Mouse (Mus musculus): Measurements from ENCODE around the gene Trim54. TPM values are rescaled to one million over a fixed set of nuclear protein-coding genes. Genes with fewer than 3 reads are reported as not detected.

Trim54 gene
- polyA plus RNA-seq, 1 experiment from 2014 or later = 0.65 TPM

DNA sequence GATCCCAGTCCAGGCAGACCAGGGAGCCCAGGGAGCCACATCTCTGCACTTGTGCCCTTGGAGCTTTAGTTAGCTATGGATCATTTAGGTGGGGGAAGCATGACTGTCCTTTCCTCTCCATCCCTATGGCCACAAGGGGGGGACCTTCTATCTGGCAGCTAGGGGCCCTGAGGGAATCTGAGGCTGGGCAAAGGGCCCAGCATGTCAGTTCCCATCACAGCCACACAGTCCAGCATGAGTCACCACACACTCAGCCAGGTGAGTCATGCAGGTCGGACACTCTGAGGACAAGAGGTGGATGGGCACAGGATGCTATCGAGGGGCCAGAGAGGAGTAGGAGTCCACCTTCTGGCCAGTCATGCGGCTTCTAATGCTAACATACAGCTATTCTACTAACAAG is 35.2 kb downstream of the Trim54 start:
- H3K27me3 ChIP-seq (ENCODE audit: control insufficient read depth, insufficient read depth, low read length) = no peaks in the 10 kb centered on the region

DNA sequence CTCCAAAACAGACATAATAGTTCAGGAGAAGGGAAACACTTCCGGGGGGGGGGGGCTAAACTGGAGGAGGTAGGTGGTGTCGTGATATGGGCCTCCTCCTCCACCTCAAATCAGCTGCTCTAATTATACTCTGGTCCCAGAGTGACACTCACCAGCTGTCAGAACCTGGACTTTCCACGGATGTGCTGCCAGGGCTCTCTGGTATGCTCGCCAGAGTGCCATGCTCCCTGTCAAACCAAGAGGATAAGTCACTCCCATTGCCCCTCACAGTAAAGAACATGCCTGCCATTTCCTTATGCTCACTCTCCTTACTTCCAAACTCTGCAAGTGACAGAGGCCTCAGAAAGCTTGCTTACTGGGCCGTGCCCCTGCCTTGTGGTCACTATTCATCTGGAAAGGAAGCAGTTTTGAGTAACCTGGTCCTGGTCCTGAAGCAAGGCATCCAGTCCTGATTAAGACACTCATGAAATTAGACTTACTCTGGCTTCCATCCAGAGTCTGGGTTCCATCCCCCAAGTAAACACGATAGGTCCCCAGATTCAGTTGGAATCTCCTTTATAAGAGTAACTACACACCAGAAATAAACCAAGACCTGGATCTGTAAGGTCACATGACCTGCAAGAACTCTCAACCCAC is 37.1 kb downstream of the Trim54 start:
- Histone ChIP-seq H3K4me3 (ENCODE audit: low read depth, low read length) (peak overlapping the region; percentile 51), H3K4me2 (ENCODE audit: low read depth, severe bottlenecking) (peak overlapping the region; percentile 71), H3K9ac (ENCODE audit: low read length) (peak overlapping the region; percentile 58), H3K9me3 (ENCODE audit: control insufficient read depth, low read length) (no peaks in the 10 kb centered on the region), H3K36me3 (ENCODE audit: control insufficient read depth, insufficient read depth, low read length) (peaks cover 4% of the 10 kb centered on the region), H3K27me3 (ENCODE audit: control insufficient read depth, insufficient read depth, low read length) (no peaks in the 10 kb centered on the region), H3K4me1 (ENCODE audit: control insufficient read depth, insufficient read depth, low read length) (0 out of 2 replicates have a peak, but pooled peaks cover 6% of the 10 kb centered on the region), H3K27ac (replicated peaks; ENCODE audit: low read depth, low read length) (no peak overlapping the region)
- ATAC-seq (ENCODE audit: insufficient number of reproducible peaks, low FRiP score, low TSS enrichment, low read depth) = peak; percentile 16
- 34% methylated on average over 6 of the region's 6 CpGs for WGBS
- no peak for DNase-seq (ENCODE audit: low spot score)

More for the DNA sequence above, 35.2 kb downstream of the Trim54 start:
- H3K4me2 ChIP-seq (ENCODE audit: low read depth, severe bottlenecking) = no peak overlapping the region
- WGBS = 92% methylated on average over 3 of the region's 3 CpGs
- no peaks in the 10 kb centered on the region for H3K36me3 ChIP-seq (ENCODE audit: control insufficient read depth, insufficient read depth, low read length)
- 0 out of 2 replicates have a peak, but pooled peaks cover 6% of the 10 kb centered on the region for H3K4me1 ChIP-seq (ENCODE audit: control insufficient read depth, insufficient read depth, low read length)
- no peak overlapping the region for H3K27ac ChIP-seq (replicated peaks; ENCODE audit: low read depth, low read length)
- no peak overlapping the region for H3K4me3 ChIP-seq (ENCODE audit: low read depth, low read length)
- no peak overlapping the region for H3K9ac ChIP-seq (ENCODE audit: low read length)
- H3K9me3 ChIP-seq (ENCODE audit: control insufficient read depth, low read length) = no peaks in the 10 kb centered on the region
- DNase-seq (ENCODE audit: low spot score) (no peak), ATAC-seq (ENCODE audit: insufficient number of reproducible peaks, low FRiP score, low TSS enrichment, low read depth) (no peak)

DNA sequence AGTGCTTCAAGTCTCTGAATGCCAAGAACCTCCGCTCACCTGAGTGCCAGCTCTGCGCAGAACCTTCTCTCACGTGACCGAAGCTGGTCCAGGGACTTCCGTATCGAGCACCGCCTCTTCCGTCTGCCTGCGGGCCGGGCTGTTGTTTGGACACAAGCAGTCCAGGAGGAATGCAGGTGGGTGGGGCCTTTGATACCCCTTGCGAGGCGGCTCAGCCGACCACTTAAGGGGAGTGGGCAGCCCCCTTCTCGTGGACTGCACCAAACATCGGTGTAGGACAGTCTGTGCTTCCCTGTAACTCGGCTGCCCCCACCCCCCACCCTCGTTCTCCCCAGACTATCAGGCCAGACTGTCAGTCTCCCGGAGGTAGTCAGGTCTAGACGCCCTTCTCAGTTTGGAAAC is 37.6 kb downstream of the Trim54 start, which contains the start of gene Mpv17:
TSS of gene Mpv17 (minus strand) at position 100 of the 402 bp plus-strand sequence.
- under 1% methylated on average over 19 of the region's 19 CpGs for WGBS
- H3K9me3 ChIP-seq (ENCODE audit: control insufficient read depth, low read length) = no peaks in the 10 kb centered on the region
- H3K36me3 ChIP-seq (ENCODE audit: control insufficient read depth, insufficient read depth, low read length) = peaks cover 4% of the 10 kb centered on the region
- peak; percentile 88 for DNase-seq (ENCODE audit: low spot score)
- H3K9ac ChIP-seq (ENCODE audit: low read length) = peak within 1 kb of the TSS; percentile 58
- peak within 1 kb of the TSS; percentile 51 for H3K4me3 ChIP-seq (ENCODE audit: low read depth, low read length)
- H3K27me3 ChIP-seq (ENCODE audit: control insufficient read depth, insufficient read depth, low read length) = no peaks in the 10 kb centered on the region
- H3K4me1 ChIP-seq (ENCODE audit: control insufficient read depth, insufficient read depth, low read length) = 0 out of 2 replicates have a peak, but pooled peaks cover 6% of the 10 kb centered on the region
- 0 out of 2 replicates have a peak within 1 kb of the TSS, but pooled peaks have one; percentile 36 for H3K27ac ChIP-seq (replicated peaks; ENCODE audit: low read depth, low read length)
- ATAC-seq (ENCODE audit: insufficient number of reproducible peaks, low FRiP score, low TSS enrichment, low read depth) = peak; percentile 92
- H3K4me2 ChIP-seq (ENCODE audit: low read depth, severe bottlenecking) = peak within 1 kb of the TSS; percentile 71

DNA sequence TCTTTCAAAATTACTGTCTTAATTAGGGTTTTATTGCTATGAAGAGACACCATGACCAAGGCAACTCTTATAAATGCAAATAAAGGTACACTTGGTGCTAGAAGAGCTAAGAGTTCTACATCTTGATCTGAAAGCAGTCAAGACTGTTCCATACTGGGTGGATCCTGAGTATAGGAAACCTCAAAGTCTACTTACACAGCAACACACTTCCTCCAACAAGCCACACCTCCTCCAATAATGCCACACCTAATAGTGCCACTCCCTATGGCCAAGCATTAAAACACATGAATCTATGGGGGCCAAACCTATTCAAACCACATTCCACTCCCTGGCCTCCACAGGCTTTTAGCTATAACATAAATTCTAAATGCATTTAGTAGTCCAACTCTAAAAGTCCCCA is 46.0 kb downstream of the Trim54 start:
- H3K4me1 ChIP-seq (ENCODE audit: control insufficient read depth, insufficient read depth, low read length) = no peaks in the 10 kb centered on the region
- no peak for ATAC-seq (ENCODE audit: insufficient number of reproducible peaks, low FRiP score, low TSS enrichment, low read depth)
- H3K27me3 ChIP-seq (ENCODE audit: control insufficient read depth, insufficient read depth, low read length) = no peaks in the 10 kb centered on the region
- no peak overlapping the region for H3K4me3 ChIP-seq (ENCODE audit: low read depth, low read length)
- DNase-seq (ENCODE audit: low spot score) = no peak
- H3K36me3 ChIP-seq (ENCODE audit: control insufficient read depth, insufficient read depth, low read length) = peaks cover 21% of the 10 kb centered on the region
- no peak overlapping the region for H3K27ac ChIP-seq (replicated peaks; ENCODE audit: low read depth, low read length)
- no peaks in the 10 kb centered on the region for H3K9me3 ChIP-seq (ENCODE audit: control insufficient read depth, low read length)
- no peak overlapping the region for H3K9ac ChIP-seq (ENCODE audit: low read length)
- H3K4me2 ChIP-seq (ENCODE audit: low read depth, severe bottlenecking) = no peak overlapping the region

DNA sequence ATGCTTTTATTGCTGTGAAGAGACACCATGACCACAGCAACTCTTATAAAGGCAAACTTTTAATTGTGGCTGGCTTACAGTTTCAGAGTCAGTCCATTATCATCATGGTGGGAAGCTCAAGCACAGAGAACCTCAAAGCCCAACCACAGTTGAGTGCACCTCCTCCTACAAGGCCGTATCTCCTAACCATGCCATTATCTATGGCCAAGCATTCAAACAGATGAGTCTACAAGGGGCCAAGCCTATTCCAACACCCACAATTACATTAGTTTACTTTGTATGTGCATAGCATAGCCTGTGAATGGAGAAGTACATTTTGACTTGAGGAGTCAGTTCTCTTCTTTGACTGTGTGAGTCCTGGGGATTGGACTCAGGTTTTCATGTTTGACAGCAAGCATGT is 48.4 kb downstream of the Trim54 start:
- Histone ChIP-seq H3K4me3 (ENCODE audit: low read depth, low read length) (no peak overlapping the region), H3K36me3 (ENCODE audit: control insufficient read depth, insufficient read depth, low read length) (peaks cover 26% of the 10 kb centered on the region), H3K27ac (replicated peaks; ENCODE audit: low read depth, low read length) (no peak overlapping the region), H3K4me1 (ENCODE audit: control insufficient read depth, insufficient read depth, low read length) (no peaks in the 10 kb centered on the region), H3K27me3 (ENCODE audit: control insufficient read depth, insufficient read depth, low read length) (no peaks in the 10 kb centered on the region), H3K9ac (ENCODE audit: low read length) (no peak overlapping the region), H3K4me2 (ENCODE audit: low read depth, severe bottlenecking) (no peak overlapping the region), H3K9me3 (ENCODE audit: control insufficient read depth, low read length) (no peaks in the 10 kb centered on the region)
- WGBS = 88% methylated on average over 1 of the region's 1 CpGs
- ATAC-seq (ENCODE audit: insufficient number of reproducible peaks, low FRiP score, low TSS enrichment, low read depth) (no peak), DNase-seq (ENCODE audit: low spot score) (no peak)

DNA sequence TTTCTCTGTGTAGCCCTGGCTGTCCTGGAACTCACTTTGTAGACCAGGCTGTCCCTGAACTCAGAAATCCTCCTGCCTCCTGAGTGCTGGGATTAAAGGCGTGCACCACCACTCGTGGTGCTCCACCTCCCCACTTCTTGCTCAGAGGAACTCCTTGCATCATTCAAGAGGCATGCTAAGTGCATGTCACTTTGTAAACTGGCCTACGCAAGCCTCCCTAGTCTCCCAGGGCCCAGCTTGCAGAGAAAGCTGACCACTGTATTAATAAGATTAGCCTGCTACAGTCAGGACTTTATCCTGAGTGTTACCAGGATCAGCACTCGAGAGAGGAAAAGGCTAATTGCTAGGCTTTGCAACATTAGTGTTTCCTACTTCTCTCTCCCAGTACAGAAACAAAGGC is 52.1 kb downstream of the Trim54 start:
- H3K9me3 ChIP-seq (ENCODE audit: control insufficient read depth, low read length) = no peaks in the 10 kb centered on the region
- H3K36me3 ChIP-seq (ENCODE audit: control insufficient read depth, insufficient read depth, low read length) = peaks cover 32% of the 10 kb centered on the region
- 91% methylated on average over 4 of the region's 4 CpGs for WGBS
- ATAC-seq (ENCODE audit: insufficient number of reproducible peaks, low FRiP score, low TSS enrichment, low read depth) (no peak), DNase-seq (ENCODE audit: low spot score) (no peak)
- H3K4me3 ChIP-seq (ENCODE audit: low read depth, low read length) = no peak overlapping the region
- H3K27ac ChIP-seq (replicated peaks; ENCODE audit: low read depth, low read length) = no peak overlapping the region
- H3K27me3 ChIP-seq (ENCODE audit: control insufficient read depth, insufficient read depth, low read length) = no peaks in the 10 kb centered on the region
- no peak overlapping the region for H3K4me2 ChIP-seq (ENCODE audit: low read depth, severe bottlenecking)
- no peak overlapping the region for H3K9ac ChIP-seq (ENCODE audit: low read length)
- no peaks in the 10 kb centered on the region for H3K4me1 ChIP-seq (ENCODE audit: control insufficient read depth, insufficient read depth, low read length)

DNA sequence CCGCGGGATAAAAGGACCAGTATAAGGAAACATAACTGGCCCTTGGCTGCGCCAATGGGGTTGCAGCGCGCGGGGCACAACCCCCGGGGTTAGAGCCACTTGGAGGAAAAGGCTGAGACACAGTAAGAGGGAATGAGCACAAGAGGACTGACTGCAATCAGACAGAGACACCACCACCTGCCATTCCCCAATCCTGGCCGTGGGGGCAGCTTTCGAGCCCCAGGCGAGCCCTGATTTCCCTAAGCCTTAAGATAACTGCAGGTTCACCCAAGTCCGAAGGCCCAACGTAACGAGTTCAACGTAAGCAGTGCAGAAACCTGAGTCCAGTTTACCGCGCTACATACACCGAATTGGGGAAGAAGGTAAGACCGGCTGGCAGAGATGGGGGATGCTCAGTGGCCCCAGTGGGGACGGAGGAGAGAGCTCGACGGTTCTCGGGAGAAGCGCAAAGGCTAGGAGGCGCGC is 62.8 kb downstream of the Trim54 start:
- peak; percentile 70; the same call in 1 of the 2 replicates for ATAC-seq (ENCODE audit: insufficient number of reproducible peaks, low FRiP score, low TSS enrichment, low read depth)
- WGBS = under 1% methylated on average over 25 of the region's 25 CpGs
- H3K36me3 ChIP-seq (ENCODE audit: control insufficient read depth, insufficient read depth, low read length) = no peaks in the 10 kb centered on the region; the same call in 1 of the 2 replicates

DNA sequence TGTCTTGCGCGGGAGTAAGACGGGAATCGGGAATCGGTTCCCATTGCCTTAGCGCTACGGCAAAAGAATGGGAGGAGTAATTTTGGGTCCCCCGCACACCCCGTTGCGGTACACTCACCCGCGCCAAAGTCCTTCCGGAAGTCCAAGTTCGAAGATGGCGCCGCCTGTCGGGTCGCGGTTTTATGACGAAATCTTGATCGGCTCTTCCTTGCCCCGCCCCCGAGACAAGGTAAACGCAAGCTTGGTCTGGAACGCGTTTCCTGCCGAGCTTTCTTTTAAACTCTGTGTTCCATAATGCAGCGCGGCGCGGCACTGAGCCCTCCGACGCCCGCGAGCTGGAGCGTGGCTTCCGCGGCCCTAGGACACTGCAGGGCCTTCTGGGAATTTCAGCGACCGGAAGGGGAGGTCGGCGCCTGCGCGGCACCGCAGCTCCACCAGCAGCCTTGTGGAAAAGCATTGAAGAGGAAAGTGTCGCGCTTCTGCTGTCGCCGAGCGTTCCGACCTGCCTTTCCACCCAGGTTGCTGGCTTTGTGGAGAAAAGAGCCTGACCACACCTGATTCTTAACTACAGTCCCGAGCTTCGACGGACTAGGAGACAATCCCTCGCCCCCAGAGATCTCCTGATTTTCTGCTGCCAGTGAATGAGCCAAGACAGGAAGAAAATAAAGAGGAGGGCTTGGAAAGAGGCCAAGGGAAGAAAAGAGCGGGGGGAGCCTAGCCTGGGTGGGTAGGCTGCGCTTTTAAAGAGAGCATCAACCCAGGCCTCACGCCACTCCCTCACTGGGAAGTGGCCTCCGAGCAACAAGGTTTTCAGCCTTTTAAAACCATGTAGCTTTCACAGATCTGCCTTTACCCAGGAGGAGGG is 63.5 kb downstream of the Trim54 start, which contains the start of the genes Gm29609 and Gtf3c2:
TSS of gene Gm29609 (minus strand) at position 146 of the 865 bp plus-strand sequence.
TSS of gene Gtf3c2 (minus strand) at position 379 of the 865 bp plus-strand sequence.
- peak; percentile 94 for ATAC-seq (ENCODE audit: insufficient number of reproducible peaks, low FRiP score, low TSS enrichment, low read depth)
- H3K4me3 ChIP-seq (ENCODE audit: low read depth, low read length) = peak within 1 kb of the TSS; percentile 94
- no peaks in the 10 kb centered on the region for H3K36me3 ChIP-seq (ENCODE audit: control insufficient read depth, insufficient read depth, low read length)
- no peaks in the 10 kb centered on the region for H3K27me3 ChIP-seq (ENCODE audit: control insufficient read depth, insufficient read depth, low read length)
- peak within 1 kb of the TSS; percentile 96 for H3K27ac ChIP-seq (replicated peaks; ENCODE audit: low read depth, low read length)
- under 1% methylated on average over 59 of the region's 59 CpGs for WGBS
- peak; percentile 95 for DNase-seq (ENCODE audit: low spot score)
- H3K9ac ChIP-seq (ENCODE audit: low read length) = peak within 1 kb of the TSS; percentile 75
- peak within 1 kb of the TSS; percentile 69 for H3K4me2 ChIP-seq (ENCODE audit: low read depth, severe bottlenecking)
- H3K9me3 ChIP-seq (ENCODE audit: control insufficient read depth, low read length) = no peaks in the 10 kb centered on the region
- no peaks in the 10 kb centered on the region for H3K4me1 ChIP-seq (ENCODE audit: control insufficient read depth, insufficient read depth, low read length)

More for the DNA sequence above, 62.8 kb downstream of the Trim54 start:
- H3K4me2 ChIP-seq (ENCODE audit: low read depth, severe bottlenecking) = peak overlapping the region; percentile 66
- H3K27me3 ChIP-seq (ENCODE audit: control insufficient read depth, insufficient read depth, low read length) = no peaks in the 10 kb centered on the region
- no peak for DNase-seq (ENCODE audit: low spot score)
- peak overlapping the region; percentile 75 for H3K9ac ChIP-seq (ENCODE audit: low read length)
- H3K4me3 ChIP-seq (ENCODE audit: low read depth, low read length) = peak overlapping the region; percentile 94
- peak overlapping the region; percentile 96 for H3K27ac ChIP-seq (replicated peaks; ENCODE audit: low read depth, low read length)
- H3K9me3 ChIP-seq (ENCODE audit: control insufficient read depth, low read length) = no peaks in the 10 kb centered on the region
- H3K4me1 ChIP-seq (ENCODE audit: control insufficient read depth, insufficient read depth, low read length) = no peaks in the 10 kb centered on the region
